Mouse (Mus musculus): ENCODE results near the gene Atp13a5. TPM values are rescaled to one million over a fixed set of nuclear protein-coding genes. Genes with fewer than 3 reads are reported as not detected.
A peak's percentile ranks its signal among the peaks of the same experiment; 100 is the strongest.

The Atp13a5 gene
- total RNA-seq, 2 experiments from 2014 or later, result 6.1 to 7.0 TPM

DNA sequence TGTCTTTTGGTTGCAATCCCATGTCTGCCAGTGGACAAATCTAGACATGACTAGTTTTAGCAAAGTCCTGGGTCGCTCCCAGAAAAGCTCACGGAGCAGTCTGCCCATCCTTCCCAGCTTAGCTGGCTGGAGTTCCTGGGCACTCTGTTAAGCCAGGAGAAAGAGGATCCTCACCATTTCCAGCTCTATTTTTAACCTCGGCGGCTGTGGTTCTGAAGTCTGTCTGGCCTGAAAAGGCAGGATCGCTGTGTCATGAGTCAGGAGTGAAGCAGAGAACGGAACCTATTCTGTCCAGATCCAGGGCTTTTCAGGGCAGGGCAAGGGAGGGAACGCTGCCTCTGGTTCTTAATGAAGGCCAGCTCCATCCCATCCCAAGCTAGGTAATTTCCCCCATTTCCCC, 169.7 kb downstream of the Atp13a5 start:
- no peak for DNase-seq (ENCODE audit: low spot score in 2 of 2)

DNA sequence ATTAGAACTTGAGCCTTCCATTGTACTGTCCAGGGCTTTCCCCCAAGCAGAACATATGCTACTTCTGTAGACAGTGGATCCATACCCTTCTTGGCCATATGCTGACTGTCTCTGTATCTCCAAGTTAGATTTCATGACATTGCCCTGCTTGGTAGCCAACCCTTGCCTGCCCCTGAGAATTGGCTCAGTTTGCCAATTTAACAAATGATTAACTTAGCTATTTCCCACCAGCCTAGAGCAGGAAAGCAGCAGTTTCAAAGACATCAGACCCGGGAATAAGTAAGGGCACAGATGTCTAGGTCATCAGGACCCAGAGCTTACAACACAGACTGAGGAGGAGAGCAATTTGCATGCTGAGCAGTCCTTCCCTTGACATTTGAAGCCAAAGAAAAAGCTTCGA, 173.0 kb downstream of the Atp13a5 start:
- no peak for DNase-seq (ENCODE audit: low spot score in 2 of 2)

GRCm38 (mm10) chr16:29204875-29205274, 173.7 kb downstream of the Atp13a5 start:
- peak; percentile 44 to 79 for DNase-seq (ENCODE audit: low spot score in 2 of 2)

GRCm38 (mm10) chr16:29201146-29201545, 177.4 kb downstream of the Atp13a5 start:
- no peak for DNase-seq (ENCODE audit: low spot score in 2 of 2)

DNA sequence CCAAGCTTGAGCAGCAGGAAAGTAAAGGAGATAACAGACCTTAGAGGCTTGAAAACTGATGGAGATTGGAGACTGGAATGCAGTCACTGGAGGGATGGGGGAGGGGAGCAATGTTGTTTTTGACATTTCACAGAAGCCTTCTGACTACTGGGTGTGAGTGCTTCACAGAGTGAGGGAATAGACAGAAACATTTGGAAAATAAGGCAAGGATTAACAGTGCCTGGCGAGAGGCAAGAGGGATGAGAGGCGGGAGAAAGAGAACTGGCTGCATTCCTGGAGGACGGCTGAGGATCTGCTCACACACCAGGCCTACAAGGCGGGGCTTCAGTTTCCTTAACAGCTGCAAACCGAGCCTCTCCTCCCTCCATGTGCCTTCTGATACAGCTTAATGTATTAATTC, 180.1 kb downstream of the Atp13a5 start:
- DNase-seq (ENCODE audit: low spot score in 2 of 2), result peak; percentile 49 to 62

GRCm38 (mm10) chr16:29195156-29195555, 183.4 kb downstream of the Atp13a5 start:
- DNase-seq (ENCODE audit: low spot score in 2 of 2), result no peak

GRCm38 (mm10) chr16:29193981-29194380, 184.6 kb downstream of the Atp13a5 start:
- DNase-seq (ENCODE audit: low spot score in 2 of 2), result no peak

- no peak for DNase-seq (ENCODE audit: low spot score in 2 of 2)
Measured at GRCm38 (mm10) chr16:29192911-29193310, 185.6 kb downstream of the Atp13a5 start.

Other genes with a start within 250 kb of the Atp13a5 start
- gene Hrasls, start 169.0 kb downstream of the Atp13a5 start, total RNA-seq (2021), result 10 to 100 TPM; 13.9 to 16.5 TPM
- 10 to 100 TPM; 16.9 to 17.8 TPM for gene Atp13a4, start 166.1 kb upstream of the Atp13a5 start, total RNA-seq (2021)
- gene Opa1, start 200.6 kb upstream of the Atp13a5 start, total RNA-seq (2021), result 100 to 1,000 TPM; 102 to 105 TPM

Data from layer of hippocampus, adult 18-20 months (tissue).